Comparison of ENCODE assay signal across 13 mouse cellular contexts in genomic region chr9:68254218-68254617, GRCm38 (mm10).
DNase-seq lines count a peak whose midpoint lies in the region; ATAC-seq and TF ChIP-seq lines count a peak whose summit lies in the region.
"Had no signal": no experiment of that assay in that cellular context is flagged by ENCODE, and none has a peak within 500 bp of the region (broad histone marks: within the 10 kb centered on the region; RNA-seq: fewer than 3 reads in every experiment).

No protein-coding gene starts in this region.

- H3K4me3 ChIP-seq in hindbrain, postnatal 0 days (ENCODE audit: low read length) = no peak overlapping the region
- no peak overlapping the region for H3K4me3 ChIP-seq in hindbrain, embryonic 10.5 days
- no peak overlapping the region for H3K4me3 ChIP-seq in liver, postnatal 0 days (ENCODE audit: low read depth, low read length)
- no peak overlapping the region for H3K4me3 ChIP-seq in liver, embryonic 11.5 days (ENCODE audit: low read depth, low read length)
- no peak overlapping the region for H3K4me3 ChIP-seq in limb, embryonic 10.5 days
- H3K4me3 ChIP-seq: embryonic facial prominence, embryonic 15.5 days; hindbrain, embryonic 12.5 days had no signal

- H3K27ac ChIP-seq in hindbrain, postnatal 0 days = no peak overlapping the region
- no peak overlapping the region for H3K27ac ChIP-seq in hindbrain, embryonic 10.5 days
- no peak overlapping the region for H3K27ac ChIP-seq in liver, postnatal 0 days (ENCODE audit: low read depth)
- H3K27ac ChIP-seq in liver, embryonic 11.5 days (ENCODE audit: low read depth, low read length) = no peak overlapping the region
- no peak overlapping the region for H3K27ac ChIP-seq in limb, embryonic 10.5 days
- H3K27ac ChIP-seq: embryonic facial prominence, embryonic 15.5 days; hindbrain, embryonic 12.5 days had no signal

- H3K4me1 ChIP-seq in hindbrain, postnatal 0 days (ENCODE audit: insufficient read depth, low read length) = no peaks in the 10 kb centered on the region
- no peaks in the 10 kb centered on the region for H3K4me1 ChIP-seq in hindbrain, embryonic 10.5 days (replicated peaks)
- no peaks in the 10 kb centered on the region for H3K4me1 ChIP-seq in liver, postnatal 0 days (ENCODE audit: insufficient read depth)
- H3K4me1 ChIP-seq in liver, embryonic 11.5 days (replicated peaks; ENCODE audit: control insufficient read depth, insufficient read depth, low read length) = no peaks in the 10 kb centered on the region
- no peaks in the 10 kb centered on the region for H3K4me1 ChIP-seq in limb, embryonic 10.5 days
- H3K4me1 ChIP-seq: embryonic facial prominence, embryonic 15.5 days had no signal

- WGBS in hindbrain, postnatal 0 days = 60% methylated on average over 3 of the region's 3 CpGs
- WGBS in hindbrain, embryonic 10.5 days = 57% methylated on average over 3 of the region's 3 CpGs
- WGBS in liver, postnatal 0 days (ENCODE audit: insufficient replicate concordance) = 37% methylated on average over 3 of the region's 3 CpGs
- WGBS in liver, embryonic 11.5 days = 54% methylated on average over 3 of the region's 3 CpGs
- WGBS in limb, embryonic 10.5 days = 55% methylated on average over 3 of the region's 3 CpGs

- no peak overlapping the region for H3K9ac ChIP-seq in hindbrain, postnatal 0 days (replicated peaks; ENCODE audit: low read length)
- H3K9ac ChIP-seq in liver, postnatal 0 days (replicated peaks) = no peak overlapping the region
- H3K9ac ChIP-seq in liver, embryonic 11.5 days (ENCODE audit: low read depth, low read length) = no peak overlapping the region
- H3K9ac ChIP-seq: embryonic facial prominence, embryonic 15.5 days; hindbrain, embryonic 12.5 days had no signal

- no peak for TF ChIP-seq EP300 in liver, postnatal 0 days (IDR thresholded peaks at IDR 0.05; ENCODE audit: low read depth)

- no peaks in the 10 kb centered on the region for H3K27me3 ChIP-seq in hindbrain, postnatal 0 days (ENCODE audit: insufficient read depth, low read length)
- no peaks in the 10 kb centered on the region for H3K27me3 ChIP-seq in hindbrain, embryonic 10.5 days (ENCODE audit: insufficient read depth, poor library complexity, severe bottlenecking)
- no peaks in the 10 kb centered on the region for H3K27me3 ChIP-seq in liver, postnatal 0 days (ENCODE audit: insufficient read depth, low read length)
- H3K27me3 ChIP-seq in liver, embryonic 11.5 days (replicated peaks; ENCODE audit: control insufficient read depth, insufficient read depth, low read length) = no peaks in the 10 kb centered on the region
- no peaks in the 10 kb centered on the region for H3K27me3 ChIP-seq in limb, embryonic 10.5 days (ENCODE audit: low read depth, poor library complexity, severe bottlenecking)
- H3K27me3 ChIP-seq: embryonic facial prominence, embryonic 15.5 days; hindbrain, embryonic 12.5 days had no signal

- H3K4me2 ChIP-seq in hindbrain, postnatal 0 days (ENCODE audit: low read depth, low read length) = no peak overlapping the region
- H3K4me2 ChIP-seq in liver, postnatal 0 days (ENCODE audit: low read depth, low read length) = no peak overlapping the region
- H3K4me2 ChIP-seq in liver, embryonic 11.5 days = no peak overlapping the region
- H3K4me2 ChIP-seq: embryonic facial prominence, embryonic 15.5 days; hindbrain, embryonic 12.5 days had no signal

- TF ChIP-seq CTCF in hindbrain, postnatal 0 days (IDR thresholded peaks at IDR 0.05; ENCODE audit: low read depth) = peak; percentile 64
- TF ChIP-seq CTCF in liver, postnatal 0 days (IDR thresholded peaks at IDR 0.05; ENCODE audit: low read depth) = peak; percentile 43

- peak; percentile 40 for DNase-seq in adrenal gland, postnatal 10 days
- no peak for DNase-seq in adrenal gland, postnatal 4 days (ENCODE audit: low spot score in 2 of 2)
- peak; percentile 39 for DNase-seq in hindbrain, postnatal 0 days (ENCODE audit: low spot score)
- no peak for DNase-seq in hindbrain, embryonic 10.5 days (ENCODE audit: low spot score)
- DNase-seq in liver, postnatal 0 days = peak; percentile 14
- no peak for DNase-seq in liver, embryonic 11.5 days (ENCODE audit: low spot score)
- peak; percentile 33 for DNase-seq in limb, embryonic 10.5 days (ENCODE audit: low spot score)
- no peak for DNase-seq in cerebellum, postnatal 4 days (ENCODE audit: low spot score in 2 of 2)
- DNase-seq: cerebellum, adult 9-11 months; right cerebral cortex, postnatal 25 days had no signal

- no peak for ATAC-seq in hindbrain, postnatal 0 days
- ATAC-seq in liver, postnatal 0 days = no peak
- no peak for ATAC-seq in liver, embryonic 11.5 days (replicated peaks; ENCODE audit: low FRiP score)
- ATAC-seq: forebrain, embryonic 16.5 days had no signal

- H3K36me3 ChIP-seq in hindbrain, postnatal 0 days (ENCODE audit: insufficient read depth, low read length) = no peaks in the 10 kb centered on the region
- H3K36me3 ChIP-seq in hindbrain, embryonic 10.5 days = no peaks in the 10 kb centered on the region
- H3K36me3 ChIP-seq in liver, postnatal 0 days (replicated peaks; ENCODE audit: insufficient read depth, low read length) = no peaks in the 10 kb centered on the region
- no peaks in the 10 kb centered on the region for H3K36me3 ChIP-seq in liver, embryonic 11.5 days (ENCODE audit: control insufficient read depth, insufficient read depth, low read length)
- H3K36me3 ChIP-seq in limb, embryonic 10.5 days = no peaks in the 10 kb centered on the region
- H3K36me3 ChIP-seq: embryonic facial prominence, embryonic 15.5 days; hindbrain, embryonic 12.5 days had no signal

- no peaks in the 10 kb centered on the region for H3K9me3 ChIP-seq in hindbrain, postnatal 0 days (ENCODE audit: low read length)
- H3K9me3 ChIP-seq in hindbrain, embryonic 10.5 days = no peaks in the 10 kb centered on the region
- H3K9me3 ChIP-seq in liver, postnatal 0 days (ENCODE audit: low read length) = no peaks in the 10 kb centered on the region
- no peaks in the 10 kb centered on the region for H3K9me3 ChIP-seq in liver, embryonic 11.5 days (ENCODE audit: control insufficient read depth, low read length)
- no peaks in the 10 kb centered on the region for H3K9me3 ChIP-seq in limb, embryonic 10.5 days (replicated peaks)
- H3K9me3 ChIP-seq: embryonic facial prominence, embryonic 15.5 days; hindbrain, embryonic 12.5 days had no signal

Comparison
In these comparisons a context has a peak if more than half of its experiments do, and no peak if none do; other contexts are left out.
1. DNase-seq: peak in adrenal gland, postnatal 10 days (single experiment), hindbrain, postnatal 0 days (single experiment), liver, postnatal 0 days (single experiment) and limb, embryonic 10.5 days (single experiment); none in adrenal gland, postnatal 4 days (0 of 2), hindbrain, embryonic 10.5 days (single experiment), liver, embryonic 11.5 days (single experiment) and cerebellum, postnatal 4 days (0 of 2).